Mouse (Mus musculus) midbrain, embryonic 11.5 days (tissue): ENCODE measurements around the gene Tpst2. TPM values are rescaled to one million over a fixed set of nuclear protein-coding genes. Genes with fewer than 3 reads are reported as not detected.

Source experiments
- ATAC-seq: fragments of 200-750 bp; cut with Nextera tagmentation; 2 replicates; pipeline ENCODE4 v1.8.0; 2017; ENCODE audit warnings: moderate TSS enrichment, moderate library complexity; ENCODE audit not compliant: low FRiP score
- DNase-seq: peaks from one replicate; pipeline ENCODE4 v3.0.0; 2015; ENCODE audit warnings: low spot score; ENCODE audit errors: missing footprints
- H3K27ac ChIP-seq: fragments of 300-500 bp; sonication (generic); 2 replicates; pipeline ENCODE4 v1.5.1; 2014; ENCODE audit warnings: low read depth, low read length
- H3K27me3 ChIP-seq: fragments of 300-500 bp; sonication (generic); 2 replicates; pipeline ENCODE4 v1.6.1; 2014; ENCODE audit warnings: mild to moderate bottlenecking, low read length, moderate library complexity, mixed read lengths; ENCODE audit not compliant: control insufficient read depth, insufficient read depth
- H3K36me3 ChIP-seq: fragments of 300-500 bp; sonication (generic); 2 replicates; pipeline ENCODE4 v1.6.1; 2014; ENCODE audit warnings: mild to moderate bottlenecking, low read length, moderate library complexity, mixed read lengths; ENCODE audit not compliant: control insufficient read depth, insufficient read depth
- H3K4me1 ChIP-seq: fragments of 300-500 bp; sonication (generic); 2 replicates; pipeline ENCODE4 v1.6.1; 2014; ENCODE audit warnings: low read length; ENCODE audit not compliant: control insufficient read depth, insufficient read depth
- H3K4me2 ChIP-seq: fragments of 300-500 bp; sonication (generic); 2 replicates; pipeline ENCODE4 v1.6.1; 2014; ENCODE audit warnings: mild to moderate bottlenecking, moderate library complexity
- H3K4me3 ChIP-seq: fragments of 300-500 bp; sonication (generic); 2 replicates; pipeline ENCODE4 v1.5.1; 2014; ENCODE audit warnings: low read depth, low read length
- H3K9ac ChIP-seq: fragments of 300-500 bp; sonication (generic); 2 replicates; pipeline ENCODE4 v1.6.1; 2014; ENCODE audit warnings: low read length
- H3K9me3 ChIP-seq: fragments of 300-500 bp; sonication (generic); 2 replicates; pipeline ENCODE4 v1.6.1; 2016; ENCODE audit warnings: low read length; ENCODE audit not compliant: control insufficient read depth
- WGBS: fragments of 180-500 bp; shearing (Covaris S2); extraction: QIAGEN DNeasy Blood & Tissue Kit; methylation state at CpG from one replicate; pipeline ENCODE4 v1.1.7; 2014; 5-methylcytosine and 5-hydroxymethylcytosine counted together
- polyA plus RNA-seq: library from polyadenylated mRNA; unstranded; fragments of >200 nt; fragmentation: Nextera tagmentation; extraction: Ambion mirVana; gene quantifications from 2 replicates; pipeline ENCODE4 v1.2.1, GENCODE M21; 2014

Gene Tpst2
- polyA plus RNA-seq, 1 experiment from 2014 or later: 33.5 TPM

- H3K27ac ChIP-seq: peak overlapping the region; percentile 35; the same call in 1 of the 2 replicates
- H3K36me3 ChIP-seq: no peaks in the 10 kb centered on the region
- under 1% methylated on average over 24 of the region's 24 CpGs for WGBS
- no peak; the same call in 1 of the 2 replicates for ATAC-seq
- H3K9ac ChIP-seq: peak overlapping the region; percentile 77
- peak overlapping the region; percentile 92 for H3K4me2 ChIP-seq
- peak overlapping the region; percentile 83 for H3K4me3 ChIP-seq
- DNase-seq: peak; percentile 91
- peaks cover 2% of the 10 kb centered on the region; the same call in 1 of the 2 replicates for H3K27me3 ChIP-seq
- peaks cover 11% of the 10 kb centered on the region for H3K4me1 ChIP-seq
- H3K9me3 ChIP-seq: no peaks in the 10 kb centered on the region
These were observed 437 bp downstream of the Tpst2 start for GRCm38 (mm10) chr5:112276907-112277348.

- peaks cover 2% of the 10 kb centered on the region; the same call in 1 of the 2 replicates for H3K27me3 ChIP-seq
- H3K27ac ChIP-seq: no peak overlapping the region
- ATAC-seq (no peak), DNase-seq (no peak)
- H3K4me1 ChIP-seq: peaks cover 11% of the 10 kb centered on the region
- no peak overlapping the region for H3K9ac ChIP-seq
- WGBS: 94% methylated on average over 11 of the region's 11 CpGs
- peak overlapping the region; percentile 92 for H3K4me2 ChIP-seq
- no peak overlapping the region for H3K4me3 ChIP-seq
- no peaks in the 10 kb centered on the region for H3K36me3 ChIP-seq
- H3K9me3 ChIP-seq: no peaks in the 10 kb centered on the region
These were observed 1.5 kb downstream of the Tpst2 start for GRCm38 (mm10) chr5:112277906-112278470.

GRCm38 (mm10) chr5:112279181-112280021 lies 2.9 kb downstream of the Tpst2 start:
- DNase-seq (no peak), ATAC-seq (no peak)
- Histone ChIP-seq H3K9me3 (no peaks in the 10 kb centered on the region), H3K36me3 (no peaks in the 10 kb centered on the region), H3K4me1 (peaks cover 11% of the 10 kb centered on the region), H3K9ac (no peak overlapping the region), H3K4me2 (no peak overlapping the region), H3K27ac (no peak overlapping the region), H3K27me3 (peaks cover 2% of the 10 kb centered on the region; the same call in 1 of the 2 replicates), H3K4me3 (no peak overlapping the region)
- 93% methylated on average over 17 of the region's 17 CpGs for WGBS

GRCm38 (mm10) chr5:112280151-112280550 lies 3.7 kb downstream of the Tpst2 start:
- WGBS: 83% methylated on average over 7 of the region's 7 CpGs
- no peak for ATAC-seq
- H3K9ac ChIP-seq: no peak overlapping the region
- no peak overlapping the region for H3K27ac ChIP-seq
- H3K4me1 ChIP-seq: peaks cover 11% of the 10 kb centered on the region
- no peaks in the 10 kb centered on the region for H3K9me3 ChIP-seq
- no peak overlapping the region for H3K4me2 ChIP-seq
- DNase-seq: no peak
- H3K36me3 ChIP-seq: no peaks in the 10 kb centered on the region
- H3K27me3 ChIP-seq: no peaks in the 10 kb centered on the region
- no peak overlapping the region for H3K4me3 ChIP-seq

GRCm38 (mm10) chr5:112280863-112281660 lies 4.6 kb downstream of the Tpst2 start:
- WGBS: 65% methylated on average over 15 of the region's 15 CpGs

GRCm38 (mm10) chr5:112281676-112282075 lies 5.2 kb downstream of the Tpst2 start:
- Histone ChIP-seq H3K9ac (no peak overlapping the region), H3K4me2 (no peak overlapping the region), H3K4me1 (peaks cover 7% of the 10 kb centered on the region), H3K9me3 (no peaks in the 10 kb centered on the region), H3K36me3 (no peaks in the 10 kb centered on the region), H3K27ac (no peak overlapping the region), H3K27me3 (no peaks in the 10 kb centered on the region), H3K4me3 (no peak overlapping the region)
- DNase-seq: no peak
- no peak for ATAC-seq
- 87% methylated on average over 4 of the region's 4 CpGs for WGBS

More at GRCm38 (mm10) chr5:112280863-112281660, 4.6 kb downstream of the Tpst2 start:
- H3K4me1 ChIP-seq: peaks cover 7% of the 10 kb centered on the region
- H3K9me3 ChIP-seq: no peaks in the 10 kb centered on the region
- H3K9ac ChIP-seq: no peak overlapping the region
- H3K4me3 ChIP-seq: no peak overlapping the region
- no peaks in the 10 kb centered on the region for H3K36me3 ChIP-seq
- DNase-seq: no peak
- H3K27me3 ChIP-seq: no peaks in the 10 kb centered on the region
- no peak overlapping the region for H3K4me2 ChIP-seq
- no peak for ATAC-seq
- no peak overlapping the region for H3K27ac ChIP-seq

- Histone ChIP-seq H3K27ac (no peak overlapping the region), H3K9ac (no peak overlapping the region), H3K4me3 (no peak overlapping the region), H3K4me2 (no peak overlapping the region), H3K27me3 (no peaks in the 10 kb centered on the region), H3K4me1 (peaks cover 7% of the 10 kb centered on the region), H3K9me3 (no peaks in the 10 kb centered on the region), H3K36me3 (no peaks in the 10 kb centered on the region)
- ATAC-seq: no peak
- no peak for DNase-seq
- 73% methylated on average over 6 of the region's 6 CpGs for WGBS
These were observed 5.8 kb downstream of the Tpst2 start for GRCm38 (mm10) chr5:112282123-112282779.

GRCm38 (mm10) chr5:112282780-112283482 lies 6.4 kb downstream of the Tpst2 start:
- H3K4me3 ChIP-seq: no peak overlapping the region
- no peaks in the 10 kb centered on the region for H3K36me3 ChIP-seq
- no peaks in the 10 kb centered on the region for H3K27me3 ChIP-seq
- WGBS: 79% methylated on average over 9 of the region's 9 CpGs
- no peaks in the 10 kb centered on the region for H3K9me3 ChIP-seq
- ATAC-seq (no peak), DNase-seq (no peak)
- no peak overlapping the region for H3K9ac ChIP-seq
- no peak overlapping the region for H3K4me2 ChIP-seq
- H3K27ac ChIP-seq: no peak overlapping the region
- peaks cover 2% of the 10 kb centered on the region for H3K4me1 ChIP-seq
